Mouse (Mus musculus) gastrocnemius, postnatal 25 days (tissue): Measurements from ENCODE around the gene Fam19a1. TPM values are rescaled to one million over a fixed set of nuclear protein-coding genes. Genes with fewer than 3 reads are reported as not detected.

ENCODE experiments used
- DNase-seq: peaks from one replicate; pipeline ENCODE4 v3.0.0; 2022
- total RNA-seq, 2 experiments: library from RNA; stranded (reverse); gene quantifications; 1 replicate in 1 of 2; 2 replicates in 1 of 2; pipeline ENCODE4 v1.2.3; 2021

Fam19a1 gene
- total RNA-seq, 2 experiments from 2014 or later: not detected

- no peak for DNase-seq
These were observed 324.9 kb downstream of the Fam19a1 start for GRCm38 (mm10) chr6:96437814-96438213.

- DNase-seq: no peak
These were observed 326.5 kb downstream of the Fam19a1 start for GRCm38 (mm10) chr6:96439419-96439818.

GRCm38 (mm10) chr6:96441971-96442370, 329.0 kb downstream of the Fam19a1 start:
- DNase-seq: no peak

GRCm38 (mm10) chr6:96447466-96447865, 334.5 kb downstream of the Fam19a1 start:
- no peak for DNase-seq

- no peak for DNase-seq
These were observed 343.3 kb downstream of the Fam19a1 start for GRCm38 (mm10) chr6:96456266-96456665.

GRCm38 (mm10) chr6:96457590-96458259, 344.8 kb downstream of the Fam19a1 start:
- DNase-seq: no peak

GRCm38 (mm10) chr6:96459041-96459440, 346.1 kb downstream of the Fam19a1 start:
- DNase-seq: no peak

GRCm38 (mm10) chr6:96499464-96499863, 386.5 kb downstream of the Fam19a1 start:
- DNase-seq: no peak

- DNase-seq: no peak
These were observed 428.6 kb downstream of the Fam19a1 start for GRCm38 (mm10) chr6:96541600-96541999.

GRCm38 (mm10) chr6:96544832-96545231, 431.9 kb downstream of the Fam19a1 start:
- DNase-seq: no peak

- no peak for DNase-seq
These were observed 437.5 kb downstream of the Fam19a1 start for GRCm38 (mm10) chr6:96550431-96550830.

GRCm38 (mm10) chr6:96578649-96579048, 465.7 kb downstream of the Fam19a1 start:
- no peak for DNase-seq

- no peak for DNase-seq
These were observed 467.8 kb downstream of the Fam19a1 start for GRCm38 (mm10) chr6:96580726-96581125.

GRCm38 (mm10) chr6:96581187-96581586, 468.2 kb downstream of the Fam19a1 start:
- DNase-seq: no peak

GRCm38 (mm10) chr6:96587427-96587826, 474.5 kb downstream of the Fam19a1 start:
- no peak for DNase-seq

- DNase-seq: no peak
These were observed 480.1 kb downstream of the Fam19a1 start for GRCm38 (mm10) chr6:96593031-96593430.

- DNase-seq: no peak
These were observed 482.2 kb downstream of the Fam19a1 start for GRCm38 (mm10) chr6:96595201-96595600.

GRCm38 (mm10) chr6:96624196-96624595, 511.2 kb downstream of the Fam19a1 start:
- DNase-seq: no peak

- no peak for DNase-seq
These were observed 518.6 kb downstream of the Fam19a1 start for GRCm38 (mm10) chr6:96631518-96631917.

GRCm38 (mm10) chr6:96632243-96632642, 519.3 kb downstream of the Fam19a1 start:
- DNase-seq: no peak

GRCm38 (mm10) chr6:96635663-96636062, 522.7 kb downstream of the Fam19a1 start:
- no peak for DNase-seq

- DNase-seq: no peak
These were observed 535.8 kb downstream of the Fam19a1 start for GRCm38 (mm10) chr6:96648742-96649141.

- DNase-seq: no peak
These were observed 536.3 kb downstream of the Fam19a1 start for GRCm38 (mm10) chr6:96649267-96649666.

GRCm38 (mm10) chr6:96666311-96666710, 553.4 kb downstream of the Fam19a1 start:
- no peak for DNase-seq

- no peak for DNase-seq
These were observed 564.9 kb downstream of the Fam19a1 start for GRCm38 (mm10) chr6:96677813-96678212.
